Mouse (Mus musculus): Measurements from ENCODE around the gene Tspan32.
A peak's percentile ranks its signal among the peaks of the same experiment; 100 is the strongest.

Tspan32 gene

DNA sequence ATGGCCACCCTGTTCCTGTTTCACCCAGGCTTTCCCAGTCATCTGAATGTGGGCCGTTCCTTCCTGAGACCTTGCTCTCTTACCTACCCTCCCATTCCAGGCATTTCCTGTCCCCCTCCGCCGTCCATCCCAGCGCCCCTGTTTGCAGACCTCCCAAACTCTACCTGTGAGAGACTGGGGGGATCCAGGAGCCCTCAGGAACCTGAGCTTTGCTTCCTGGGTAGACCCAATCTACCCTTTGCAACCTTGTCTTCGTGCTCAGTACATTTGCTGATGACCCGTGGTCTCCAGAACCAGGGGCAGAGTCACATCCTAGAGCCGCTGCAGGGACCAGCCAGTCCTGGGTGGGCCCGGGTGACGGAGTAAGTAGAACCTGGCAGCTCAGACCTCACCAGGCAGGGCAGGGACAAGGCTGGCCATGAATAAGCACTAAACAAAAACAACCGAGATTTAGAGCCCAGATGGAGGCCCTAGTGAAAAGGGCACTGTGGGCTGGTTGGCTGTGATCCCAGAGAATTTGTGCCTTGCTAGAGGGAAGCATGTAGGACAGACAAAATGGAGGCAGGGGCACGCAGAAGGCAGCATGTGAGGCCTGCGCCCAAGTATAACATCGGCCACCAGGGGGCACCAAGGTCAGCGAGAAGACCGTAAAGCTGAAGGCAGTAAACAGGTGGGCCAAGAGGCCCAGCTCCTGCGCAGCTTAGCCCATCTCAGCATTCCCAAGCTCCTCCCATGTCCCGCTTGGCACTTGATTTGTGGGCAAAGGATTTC lies 2.9 kb downstream of the Tspan32 start:
- peak; percentile 96 for DNase-seq (ENCODE audit: low read depth)

- DNase-seq (ENCODE audit: low read depth) = peak; percentile 92
Measured at GRCm38 (mm10) chr7:143008370-143008926, 3.6 kb downstream of the Tspan32 start.

GRCm38 (mm10) chr7:143008996-143009665 lies 4.3 kb downstream of the Tspan32 start:
- peak; percentile 55 for DNase-seq (ENCODE audit: low read depth)

- peak; percentile 80 for DNase-seq (ENCODE audit: low read depth)
Measured at GRCm38 (mm10) chr7:143009996-143010395, 5.2 kb downstream of the Tspan32 start.

DNA sequence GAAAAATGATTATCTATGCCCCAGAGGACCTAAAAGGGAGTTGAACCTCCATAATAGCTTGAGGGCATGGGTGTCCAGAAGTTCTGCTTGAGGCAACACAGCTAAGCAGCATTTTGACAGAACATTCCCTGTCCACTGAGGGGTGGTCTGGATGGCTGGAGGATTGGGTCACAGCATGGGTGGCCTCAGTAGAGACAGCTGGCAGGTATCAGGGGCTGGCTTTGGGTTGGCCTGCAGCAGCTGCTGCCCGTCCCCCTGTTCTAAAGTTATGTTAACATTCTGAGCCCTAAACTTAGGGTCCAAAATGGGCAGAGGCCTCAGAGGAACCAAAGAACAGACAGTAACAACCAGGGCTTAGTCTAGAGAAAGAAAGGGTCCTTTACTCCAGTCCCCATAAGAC lies 6.4 kb downstream of the Tspan32 start:
- DNase-seq (ENCODE audit: low read depth) = no peak

DNA sequence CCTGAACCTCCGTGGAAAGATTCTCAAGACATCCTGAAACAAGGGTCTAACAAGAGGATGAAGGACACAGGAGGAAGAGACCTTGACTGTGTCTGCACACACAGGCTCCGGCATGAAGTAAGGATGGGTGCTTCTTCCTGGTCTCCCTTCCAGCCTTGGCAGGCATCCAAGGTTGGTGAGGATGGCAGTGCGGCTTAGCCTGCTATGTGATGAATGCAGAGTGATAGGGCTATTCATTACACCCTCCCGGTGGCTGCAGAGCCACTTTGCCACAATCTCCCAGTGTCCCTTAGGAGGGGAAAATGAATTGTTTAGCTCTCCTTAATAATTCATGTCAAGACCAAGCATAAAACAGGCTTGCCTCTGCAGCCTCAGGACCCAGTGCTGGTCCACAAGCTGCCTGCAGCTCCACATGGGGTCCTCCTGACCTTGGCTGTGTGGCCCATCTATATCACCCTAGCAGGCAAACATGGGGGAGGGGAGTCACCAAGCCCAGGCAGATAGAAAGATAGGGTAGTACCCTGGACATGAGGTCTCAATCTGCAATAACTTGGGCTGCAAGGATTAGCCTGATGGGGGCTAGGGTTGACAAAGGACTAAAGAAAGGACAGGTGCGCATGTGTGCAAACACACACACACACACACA lies 7.5 kb downstream of the Tspan32 start:
- no peak for DNase-seq (ENCODE audit: low read depth)

- DNase-seq (ENCODE audit: low read depth) = no peak
Measured at GRCm38 (mm10) chr7:143013420-143014178, 8.8 kb downstream of the Tspan32 start.

- DNase-seq (ENCODE audit: low read depth) = no peak
Measured at GRCm38 (mm10) chr7:143014862-143015659, 10.2 kb downstream of the Tspan32 start.

GRCm38 (mm10) chr7:143015755-143016423 lies 11.0 kb downstream of the Tspan32 start:
- no peak for DNase-seq (ENCODE audit: low read depth)

- DNase-seq (ENCODE audit: low read depth) = no peak
Measured at GRCm38 (mm10) chr7:143016424-143017142, 11.7 kb downstream of the Tspan32 start.

DNA sequence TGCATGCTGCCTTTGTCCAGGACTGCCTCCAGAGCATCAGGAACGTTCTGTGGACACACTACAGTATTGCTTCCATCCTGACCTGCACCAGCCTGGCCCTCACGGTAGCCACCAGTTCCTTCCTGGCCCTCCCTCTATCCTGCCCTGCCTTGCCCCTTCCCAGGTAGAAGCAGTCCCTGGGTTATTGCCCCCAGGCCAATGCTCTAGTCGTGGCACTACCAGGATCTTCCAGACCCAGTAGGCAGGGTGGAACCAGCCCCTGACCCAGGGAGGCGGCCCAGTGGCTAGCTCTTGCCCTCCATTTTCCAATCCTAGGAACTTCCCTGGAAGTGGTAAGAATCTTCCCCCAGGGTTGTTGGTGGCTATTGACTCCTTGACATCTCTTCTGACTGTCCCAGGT lies 12.3 kb downstream of the Tspan32 start:
- DNase-seq (ENCODE audit: low read depth) = no peak

GRCm38 (mm10) chr7:143020040-143020439 lies 15.2 kb downstream of the Tspan32 start:
- DNase-seq (ENCODE audit: low read depth) = no peak

GRCm38 (mm10) chr7:143020764-143021163 lies 15.9 kb downstream of the Tspan32 start:
- DNase-seq (ENCODE audit: low read depth) = peak; percentile 39

- peak; percentile 60 for DNase-seq (ENCODE audit: low read depth)
Measured at GRCm38 (mm10) chr7:143021356-143022164, 16.7 kb downstream of the Tspan32 start.

DNA sequence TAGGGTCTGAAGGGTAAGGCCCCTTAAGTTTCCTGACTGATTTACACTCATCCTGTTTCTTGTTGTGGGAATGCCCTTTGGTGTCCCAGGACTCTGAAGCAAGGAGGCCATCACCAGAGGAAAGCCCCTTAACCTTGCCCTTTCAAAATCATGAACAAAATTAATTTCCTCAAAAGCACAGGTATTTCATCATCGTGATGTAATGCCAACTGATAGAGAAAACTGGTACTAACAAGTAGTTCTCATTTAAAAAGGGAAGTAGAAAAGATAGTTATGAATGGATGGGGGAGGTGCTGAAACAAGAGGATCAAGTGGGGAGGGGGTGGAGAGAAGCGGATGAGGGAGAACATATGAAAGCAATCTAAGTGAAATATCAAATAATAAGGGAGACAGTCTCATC lies 18.7 kb downstream of the Tspan32 start:
- no peak for DNase-seq (ENCODE audit: low read depth)

- DNase-seq (ENCODE audit: low read depth) = no peak
Measured at GRCm38 (mm10) chr7:143024293-143024692, 19.4 kb downstream of the Tspan32 start.

- DNase-seq (ENCODE audit: low read depth) = no peak
Measured at GRCm38 (mm10) chr7:143025496-143025895, 20.6 kb downstream of the Tspan32 start.

DNA sequence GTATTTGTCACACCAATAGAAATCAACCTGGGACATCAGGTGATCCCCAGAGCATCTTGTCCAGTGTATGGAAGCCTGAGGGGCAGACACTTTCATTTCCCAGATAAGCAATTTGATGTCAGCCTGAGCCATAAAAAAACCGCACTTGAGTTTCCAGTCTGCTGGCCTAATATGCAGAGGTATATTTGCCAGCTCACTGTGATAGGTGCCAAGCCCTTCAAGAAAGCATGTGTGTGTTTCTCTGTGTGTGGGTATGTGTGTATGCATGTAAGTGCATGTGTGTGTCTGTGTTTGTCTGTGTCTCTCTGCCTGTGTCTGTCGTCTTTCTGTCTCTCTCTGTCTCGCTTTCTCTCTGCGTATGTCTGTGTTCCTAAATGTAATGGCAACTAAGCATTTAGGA lies 22.4 kb downstream of the Tspan32 start:
- no peak for DNase-seq (ENCODE audit: low read depth)

DNA sequence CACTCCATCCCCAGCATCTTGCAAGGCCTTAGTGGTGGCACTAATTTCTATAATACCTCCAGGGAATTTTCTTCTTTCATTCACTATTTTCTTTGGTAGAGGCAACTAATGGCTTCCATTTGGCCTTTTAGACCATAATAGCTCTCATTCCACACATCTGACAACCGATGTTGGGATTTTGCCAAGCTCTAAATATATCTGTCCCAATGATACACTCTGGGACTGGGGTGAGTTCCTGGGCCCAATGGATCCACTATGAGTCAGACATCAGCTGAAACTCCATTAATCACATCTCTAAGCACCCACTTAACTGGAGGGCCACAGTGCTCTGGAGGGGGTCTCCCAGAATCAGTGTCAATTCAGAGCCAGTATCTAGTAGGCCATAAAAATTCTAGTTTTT lies 27.0 kb downstream of the Tspan32 start:
- DNase-seq (ENCODE audit: low read depth) = no peak
